ENCODE assay signal across 12 mouse cellular contexts in the genomic region with DNA sequence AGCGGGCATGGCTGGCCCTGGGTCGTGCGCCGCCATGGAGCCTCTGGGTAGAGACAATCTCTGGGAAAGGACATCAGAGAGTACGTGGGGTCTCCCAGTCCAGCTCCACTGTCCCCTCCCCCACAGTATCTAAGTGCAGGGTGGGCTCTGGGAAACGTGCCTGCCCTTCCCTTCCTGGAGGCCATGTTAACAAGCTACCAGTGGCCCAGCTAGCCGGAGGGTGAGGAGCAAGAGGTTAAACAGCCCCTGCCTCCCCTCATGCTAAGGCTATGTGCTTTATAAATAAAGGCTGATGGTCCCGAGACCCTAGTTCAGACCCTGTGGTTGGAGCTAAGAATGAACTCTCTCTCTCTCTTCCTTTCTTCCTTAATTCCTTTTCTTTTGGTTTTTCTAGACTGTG. TPM values are rescaled to one million over a fixed set of nuclear protein-coding genes. Genes with fewer than 3 reads are reported as not detected.
DNase-seq lines count a peak whose midpoint lies in the region; ATAC-seq and TF ChIP-seq lines count a peak whose summit lies in the region.
"Had no signal": no experiment of that assay in that cellular context is flagged by ENCODE, and none has a peak within 500 bp of the region (broad histone marks: within the 10 kb centered on the region; RNA-seq: fewer than 3 reads in every experiment).

No protein-coding gene starts in this region.

- 18% methylated on average over 8 of the region's 8 CpGs for WGBS in hindbrain, embryonic 10.5 days
- 15% methylated on average over 8 of the region's 8 CpGs for WGBS in hindbrain, embryonic 16.5 days
- 15% methylated on average over 8 of the region's 8 CpGs for WGBS in stomach, embryonic 14.5 days
- WGBS in stomach, postnatal 0 days = 22% methylated on average over 8 of the region's 8 CpGs
- 14% methylated on average over 8 of the region's 8 CpGs for WGBS in intestine, embryonic 14.5 days
- WGBS in small intestine, adult 2 months = 13% methylated on average over 8 of the region's 8 CpGs
- WGBS in cerebellum, adult 2 months = 22% methylated on average over 8 of the region's 8 CpGs

- no peak overlapping the region for H3K4me2 ChIP-seq in hindbrain, embryonic 16.5 days (ENCODE audit: low read length)
- 0 out of 2 replicates have a peak overlapping the region, but pooled peaks have one; percentile 16 for H3K4me2 ChIP-seq in stomach, embryonic 14.5 days (replicated peaks; ENCODE audit: low read depth, low read length)
- no peak overlapping the region; the same call in 1 of the 2 replicates for H3K4me2 ChIP-seq in stomach, postnatal 0 days (replicated peaks; ENCODE audit: low read depth)
- H3K4me2 ChIP-seq in intestine, embryonic 14.5 days (ENCODE audit: low read length) = peak overlapping the region; percentile 40
- H3K4me2 ChIP-seq: midbrain, embryonic 15.5 days; neural tube, embryonic 13.5 days had no signal

- H3K9me3 ChIP-seq in hindbrain, embryonic 10.5 days = no peaks in the 10 kb centered on the region
- no peaks in the 10 kb centered on the region for H3K9me3 ChIP-seq in hindbrain, embryonic 16.5 days (ENCODE audit: control insufficient read depth, low read length)
- no peaks in the 10 kb centered on the region for H3K9me3 ChIP-seq in stomach, embryonic 14.5 days (ENCODE audit: control insufficient read depth, low read depth, low read length)
- H3K9me3 ChIP-seq in stomach, postnatal 0 days (ENCODE audit: control insufficient read depth, low read length) = no peaks in the 10 kb centered on the region
- H3K9me3 ChIP-seq in intestine, embryonic 14.5 days (ENCODE audit: control insufficient read depth, low read length) = no peaks in the 10 kb centered on the region
- H3K9me3 ChIP-seq: liver, embryonic 15.5 days; midbrain, embryonic 15.5 days; neural tube, embryonic 13.5 days had no signal

- H3K36me3 ChIP-seq in hindbrain, embryonic 10.5 days = 0 out of 2 replicates have a peak, but pooled peaks cover 3% of the 10 kb centered on the region
- H3K36me3 ChIP-seq in hindbrain, embryonic 16.5 days (ENCODE audit: control insufficient read depth, insufficient read depth, low read length) = no peaks in the 10 kb centered on the region; the same call in 1 of the 2 replicates
- H3K36me3 ChIP-seq in stomach, embryonic 14.5 days (ENCODE audit: control insufficient read depth, insufficient read depth, low read length) = no peaks in the 10 kb centered on the region
- no peaks in the 10 kb centered on the region for H3K36me3 ChIP-seq in stomach, postnatal 0 days (ENCODE audit: control insufficient read depth, insufficient read depth, low read length)
- H3K36me3 ChIP-seq in intestine, embryonic 14.5 days (ENCODE audit: control insufficient read depth, insufficient read depth, low read length) = no peaks in the 10 kb centered on the region
- peaks cover 25% of the 10 kb centered on the region for H3K36me3 ChIP-seq in small intestine, adult 2 months (ENCODE audit: control insufficient read depth, insufficient read depth, low read length)
- H3K36me3 ChIP-seq: liver, embryonic 15.5 days; midbrain, embryonic 15.5 days; neural tube, embryonic 13.5 days had no signal

- ATAC-seq in hindbrain, embryonic 16.5 days = no peak
- no peak for ATAC-seq in stomach, embryonic 14.5 days (ENCODE audit: insufficient number of reproducible peaks, insufficient read depth, low FRiP score, low read depth)
- no peak for ATAC-seq in stomach, postnatal 0 days (ENCODE audit: low FRiP score, low TSS enrichment)
- no peak for ATAC-seq in intestine, embryonic 14.5 days (replicated peaks; ENCODE audit: low FRiP score, low TSS enrichment, low read depth)
- ATAC-seq: midbrain, embryonic 15.5 days had no signal

- peaks cover 65% of the 10 kb centered on the region for H3K4me1 ChIP-seq in hindbrain, embryonic 10.5 days (replicated peaks)
- H3K4me1 ChIP-seq in hindbrain, embryonic 16.5 days (ENCODE audit: control insufficient read depth, insufficient read depth, low read depth, low read length) = peaks cover 19% of the 10 kb centered on the region
- peaks cover 23% of the 10 kb centered on the region for H3K4me1 ChIP-seq in stomach, embryonic 14.5 days (ENCODE audit: control insufficient read depth, insufficient read depth, low read length)
- H3K4me1 ChIP-seq in stomach, postnatal 0 days (replicated peaks; ENCODE audit: control insufficient read depth, insufficient read depth) = peaks cover 5% of the 10 kb centered on the region; the same call in 1 of the 2 replicates
- H3K4me1 ChIP-seq in intestine, embryonic 14.5 days (replicated peaks; ENCODE audit: control insufficient read depth, insufficient read depth, low read length) = peaks cover 21% of the 10 kb centered on the region
- peaks cover 42% of the 10 kb centered on the region for H3K4me1 ChIP-seq in small intestine, adult 2 months (ENCODE audit: control insufficient read depth, insufficient read depth, insufficient read length, low read length)
- H3K4me1 ChIP-seq in cerebellum, adult 2 months (ENCODE audit: control insufficient read depth, insufficient read depth, low read length) = peaks cover 14% of the 10 kb centered on the region

- no peak for TF ChIP-seq EP300 in stomach, postnatal 0 days (optimal IDR thresholded peaks at IDR 0.05)

- TF ChIP-seq CTCF in stomach, postnatal 0 days (IDR thresholded peaks at IDR 0.05; ENCODE audit: low read depth) = no peak
- TF ChIP-seq CTCF in small intestine, adult 2 months (IDR thresholded peaks at IDR 0.05; ENCODE audit: extremely low read depth, insufficient read length, insufficient replicate concordance, low read depth, low read length) = no peak
- no peak for TF ChIP-seq CTCF in cerebellum, adult 2 months (IDR thresholded peaks at IDR 0.05; ENCODE audit: borderline replicate concordance, insufficient read depth, low read depth, low read length)

- H3K27ac ChIP-seq in hindbrain, embryonic 10.5 days = no peak overlapping the region
- H3K27ac ChIP-seq in hindbrain, embryonic 16.5 days (ENCODE audit: low read depth, low read length) = no peak overlapping the region
- no peak overlapping the region for H3K27ac ChIP-seq in stomach, embryonic 14.5 days (ENCODE audit: low read length)
- H3K27ac ChIP-seq in stomach, postnatal 0 days (replicated peaks) = no peak overlapping the region
- H3K27ac ChIP-seq in intestine, embryonic 14.5 days (ENCODE audit: low read depth) = no peak overlapping the region
- no peak overlapping the region for H3K27ac ChIP-seq in small intestine, adult 2 months (ENCODE audit: insufficient read depth, low read depth, low read length)
- H3K27ac ChIP-seq in cerebellum, adult 2 months (ENCODE audit: insufficient read depth, low read length) = no peak overlapping the region
- H3K27ac ChIP-seq: liver, embryonic 15.5 days; midbrain, embryonic 15.5 days; neural tube, embryonic 13.5 days had no signal

- H3K4me3 ChIP-seq in hindbrain, embryonic 10.5 days = 0 out of 2 replicates have a peak overlapping the region, but pooled peaks have one; percentile 29
- no peak overlapping the region for H3K4me3 ChIP-seq in hindbrain, embryonic 16.5 days (ENCODE audit: low read length)
- 0 out of 2 replicates have a peak overlapping the region, but pooled peaks have one; percentile 11 for H3K4me3 ChIP-seq in stomach, embryonic 14.5 days (ENCODE audit: low read depth, low read length)
- no peak overlapping the region for H3K4me3 ChIP-seq in stomach, postnatal 0 days (ENCODE audit: low read depth, low read length)
- H3K4me3 ChIP-seq in intestine, embryonic 14.5 days (ENCODE audit: low read depth, low read length) = peak overlapping the region; percentile 23
- peak overlapping the region; percentile 75 for H3K4me3 ChIP-seq in small intestine, adult 2 months (ENCODE audit: low read depth, low read length)
- no peak overlapping the region for H3K4me3 ChIP-seq in cerebellum, adult 2 months (replicated peaks; ENCODE audit: insufficient read depth, low read depth, low read length)
- H3K4me3 ChIP-seq: midbrain, embryonic 15.5 days; neural tube, embryonic 13.5 days had no signal

- H3K27me3 ChIP-seq in hindbrain, embryonic 10.5 days (ENCODE audit: insufficient read depth, poor library complexity, severe bottlenecking) = peaks cover 85% of the 10 kb centered on the region
- peaks cover 65% of the 10 kb centered on the region for H3K27me3 ChIP-seq in hindbrain, embryonic 16.5 days (replicated peaks; ENCODE audit: control insufficient read depth, insufficient read depth, low read length)
- H3K27me3 ChIP-seq in stomach, embryonic 14.5 days (ENCODE audit: control insufficient read depth, insufficient read depth, low read length) = peaks cover 69% of the 10 kb centered on the region
- H3K27me3 ChIP-seq in stomach, postnatal 0 days (ENCODE audit: control insufficient read depth, insufficient read depth, low read length) = peaks cover 22% of the 10 kb centered on the region
- peaks cover 76% of the 10 kb centered on the region for H3K27me3 ChIP-seq in intestine, embryonic 14.5 days (replicated peaks; ENCODE audit: control insufficient read depth, insufficient read depth, low read length)
- peaks cover 13% of the 10 kb centered on the region; the same call in 1 of the 2 replicates for H3K27me3 ChIP-seq in small intestine, adult 2 months (ENCODE audit: control insufficient read depth, insufficient read depth, low read length)
- H3K27me3 ChIP-seq in cerebellum, adult 2 months (ENCODE audit: control insufficient read depth, insufficient read depth, low read length) = no peaks in the 10 kb centered on the region; the same call in 1 of the 2 replicates

- intact Hi-C loops in left cerebral cortex, postnatal 25 days (cut with DNase I) = no loop called here

- TF ChIP-seq POLR2A in small intestine, adult 2 months (IDR thresholded peaks at IDR 0.05; ENCODE audit: low read depth, low read length) = no peak
- TF ChIP-seq POLR2A in cerebellum, adult 2 months (IDR thresholded peaks at IDR 0.05; ENCODE audit: borderline replicate concordance, insufficient read depth, low read length) = no peak

- no peak for DNase-seq in hindbrain, embryonic 10.5 days (ENCODE audit: low spot score)
- DNase-seq in stomach, postnatal 0 days (ENCODE audit: low spot score) = no peak
- DNase-seq in intestine, embryonic 14.5 days (ENCODE audit: low spot score) = no peak
- DNase-seq in cerebellum, adult 2 months = no peak
- DNase-seq in left cerebral cortex, postnatal 25 days (ENCODE audit: low spot score in 2 of 2) = no peak

- H3K9ac ChIP-seq in hindbrain, embryonic 16.5 days (ENCODE audit: low read depth, low read length) = no peak overlapping the region
- no peak overlapping the region for H3K9ac ChIP-seq in stomach, embryonic 14.5 days (replicated peaks; ENCODE audit: low read depth, low read length)
- no peak overlapping the region for H3K9ac ChIP-seq in stomach, postnatal 0 days (ENCODE audit: low read length)
- H3K9ac ChIP-seq in intestine, embryonic 14.5 days (ENCODE audit: low read length) = no peak overlapping the region
- H3K9ac ChIP-seq: liver, embryonic 15.5 days; midbrain, embryonic 15.5 days; neural tube, embryonic 13.5 days had no signal

RNA-seq across cellular contexts. Expression of a gene that starts 1.1 kb away (rescaled TPM):
- polyA plus RNA-seq in hindbrain, embryonic 10.5 days (2016; fragmentation: Nextera tagmentation; extraction: Ambion mirVana) = 0.10 and 0.30 TPM in 2 replicates
- 39.0 and 59.0 TPM in 2 replicates for polyA plus RNA-seq in hindbrain, embryonic 16.5 days (2015; fragmentation: Nextera tagmentation; extraction: Ambion mirVana)
- polyA plus RNA-seq in stomach, embryonic 14.5 days (2014; fragmentation: Nextera tagmentation; extraction: Ambion mirVana) = not detected in 2 replicates
- 0.22 TPM in 2 replicates for polyA plus RNA-seq in stomach, postnatal 0 days (2015; fragmentation: Nextera tagmentation; extraction: Ambion mirVana)
- polyA plus RNA-seq in intestine, embryonic 14.5 days (2014; fragmentation: Nextera tagmentation; extraction: Ambion mirVana) = 17.2 and 23.7 TPM in 2 replicates
- polyA plus RNA-seq in small intestine, adult 2 months (2012; rRNA removed) = 127 and 1,225 TPM in 2 replicates
- polyA plus RNA-seq in cerebellum, adult 2 months (2012; rRNA removed) = 6.4 and 9.6 TPM in 2 replicates
- total RNA-seq in left cerebral cortex, postnatal 25 days (2021) = 10 to 100 TPM in 1 of 2 experiments, 1 to 10 TPM in 1; 9.4 to 12.5 TPM
- polyA plus RNA-seq: forebrain, embryonic 11.5 days had no signal

Comparison
In these comparisons a context has a peak if more than half of its experiments do, and no peak if none do; other contexts are left out.
1. H3K4me3 ChIP-seq: peak in hindbrain, embryonic 10.5 days (single experiment), stomach, embryonic 14.5 days (single experiment), intestine, embryonic 14.5 days (single experiment) and small intestine, adult 2 months (single experiment); none in hindbrain, embryonic 16.5 days (single experiment), stomach, postnatal 0 days (single experiment) and cerebellum, adult 2 months (single experiment).
2. H3K4me2 ChIP-seq: peak in stomach, embryonic 14.5 days (single experiment) and intestine, embryonic 14.5 days (single experiment); none in hindbrain, embryonic 16.5 days (single experiment) and stomach, postnatal 0 days (single experiment).